15 mouse cellular contexts compared by ENCODE assay signal in genomic region chr9:30575531-30575930, GRCm38 (mm10).
"Had no signal": no experiment of that assay in that cellular context is flagged by ENCODE, and none has a peak within 500 bp of the region (broad histone marks: within the 10 kb centered on the region; RNA-seq: fewer than 3 reads in every experiment).

No protein-coding gene starts in this region.

- H3K9me3 ChIP-seq: neural tube, embryonic 15.5 days; stomach, embryonic 15.5 days had no signal

- H3K27me3 ChIP-seq: neural tube, embryonic 15.5 days; stomach, embryonic 15.5 days had no signal

- H3K4me2 ChIP-seq: neural tube, embryonic 15.5 days; stomach, embryonic 15.5 days had no signal

- H3K36me3 ChIP-seq: neural tube, embryonic 15.5 days; stomach, embryonic 15.5 days had no signal

- H3K27ac ChIP-seq: neural tube, embryonic 15.5 days; stomach, embryonic 15.5 days; stomach, postnatal 0 days had no signal

- H3K9ac ChIP-seq: neural tube, embryonic 15.5 days; stomach, embryonic 15.5 days had no signal

- DNase-seq: retina, postnatal 1 day; right cerebral cortex, adult 18-20 months; right cerebral cortex, postnatal 14 days; right cerebral cortex, postnatal 25 days; right cerebral cortex, postnatal 4 days; spleen, adult 18-20 months; thymus, adult 18-20 months; thymus, adult 2 months; thymus, postnatal 14 days; thymus, postnatal 25 days; thymus, postnatal 36 days; thymus, postnatal 4 days had no signal

- H3K4me1 ChIP-seq: stomach, embryonic 15.5 days had no signal

- H3K4me3 ChIP-seq: neural tube, embryonic 15.5 days; stomach, embryonic 15.5 days had no signal
